Mouse (Mus musculus) liver, embryonic 14.5 days (tissue): ENCODE data around the gene Mbnl1. TPM values are rescaled to one million over a fixed set of nuclear protein-coding genes. Genes with fewer than 3 reads are reported as not detected.

Source experiments
- ATAC-seq: fragments of 200-750 bp; cut with Nextera tagmentation; 2 replicates; pipeline ENCODE4 v1.8.0; 2017; ENCODE audit warnings: moderate number of reproducible peaks, mild to moderate bottlenecking, moderate library complexity; ENCODE audit not compliant: insufficient read depth
- DNase-seq, 3 experiments: peaks; one replicate each; pipeline ENCODE4 v3.0.0-alpha.2; 2012 to 2013; ENCODE audit warnings: low read depth in 3 of 3, low spot score in 3 of 3
- H3K27ac ChIP-seq: fragments of 300-500 bp; sonication (generic); 2 replicates; pipeline ENCODE4 v1.5.1; 2014; ENCODE audit warnings: moderate library complexity, mild to moderate bottlenecking, control low read depth, inconsistent platforms
- H3K27me3 ChIP-seq: fragments of 300-500 bp; sonication (generic); 2 replicates; pipeline ENCODE4 v1.6.1; 2014; ENCODE audit warnings: mild to moderate bottlenecking, low read length, moderate library complexity; ENCODE audit not compliant: control insufficient read depth, insufficient read depth
- H3K36me3 ChIP-seq: fragments of 300-500 bp; sonication (generic); replicated peaks from 2 replicates; pipeline ENCODE4 v1.6.1; 2014; ENCODE audit warnings: low read depth; ENCODE audit not compliant: control insufficient read depth, insufficient read depth
- H3K4me1 ChIP-seq, 2 experiments: fragments of 200-500 bp in 1 of 2; fragments of 300-500 bp in 1 of 2; sonication (generic) in 1 of 2; replicated peaks; 2 replicates each; pipeline ENCODE4 v1.6.1; 2012 to 2014; ENCODE audit warnings: antibody characterized with exemption in 1 of 2, inconsistent platforms in 1 of 2, low read length in 1 of 2; ENCODE audit not compliant: control insufficient read depth in 2 of 2, insufficient read depth in 2 of 2
- H3K4me2 ChIP-seq: fragments of 300-500 bp; sonication (generic); 2 replicates; pipeline ENCODE4 v1.6.1; 2014; ENCODE audit warnings: low read depth, mild to moderate bottlenecking, control low read depth, moderate library complexity
- H3K4me3 ChIP-seq, 2 experiments: fragments of 200-500 bp in 1 of 2; fragments of 300-500 bp in 1 of 2; sonication (generic) in 1 of 2; 2 replicates each; pipeline ENCODE4 v1.5.1; 2012 to 2014; ENCODE audit warnings: low read depth in 2 of 2, low read length in 2 of 2, mild to moderate bottlenecking in 2 of 2, control low read depth in 1 of 2, inconsistent platforms in 1 of 2, moderate library complexity in 1 of 2; ENCODE audit not compliant: insufficient read depth in 1 of 2
- H3K9ac ChIP-seq: fragments of 300-500 bp; sonication (generic); replicated peaks from 2 replicates; pipeline ENCODE4 v1.6.1; 2014; ENCODE audit warnings: mild to moderate bottlenecking, control low read depth, moderate library complexity
- H3K9me3 ChIP-seq: fragments of 300-500 bp; sonication (generic); 2 replicates; pipeline ENCODE4 v1.6.1; 2016; ENCODE audit warnings: low read length, mixed read lengths; ENCODE audit not compliant: control insufficient read depth
- CTCF ChIP-seq: IDR thresholded peaks from 2 replicates; pipeline ENCODE4 v1.5.1; 2016; ENCODE audit warnings: antibody characterized with exemption, low read depth, control low read depth
- EP300 ChIP-seq: IDR thresholded peaks from 2 replicates; pipeline ENCODE4 v1.6.1; 2016; ENCODE audit warnings: antibody characterized with exemption, low read depth
- WGBS: fragments of 180-500 bp; shearing (Covaris S2); extraction: QIAGEN DNeasy Blood & Tissue Kit; methylation state at CpG from one replicate; pipeline ENCODE4 v1.1.7; 2014; ENCODE audit not compliant: insufficient replicate concordance; 5-methylcytosine and 5-hydroxymethylcytosine counted together
- polyA plus RNA-seq, 2 experiments: library from polyadenylated mRNA; depleted of rRNA in 1 of 2; stranded (reverse) in 1 of 2; unstranded in 1 of 2; fragments of >200 nt; fragmentation: Nextera tagmentation in 1 of 2; extraction: Ambion mirVana in 1 of 2; gene quantifications; 2 replicates each; pipeline versions ENCODE4 v1.2.1 to v1.2.3; 2012 to 2014

The Mbnl1 gene
- polyA plus RNA-seq, 2 experiments, result 32.9 to 128 TPM

GRCm38 (mm10) chr3:60576366-60577046 is 103.9 kb downstream of the Mbnl1 start:
- Histone ChIP-seq H3K4me3 (no peak overlapping the region), H3K4me1 (peaks cover 30 to 45% of the 10 kb centered on the region in 2 experiments), H3K27me3 (no peaks in the 10 kb centered on the region), H3K9me3 (no peaks in the 10 kb centered on the region), H3K9ac (no peak overlapping the region), H3K4me2 (no peak overlapping the region), H3K27ac (no peak overlapping the region), H3K36me3 (no peaks in the 10 kb centered on the region)
- WGBS, result 58% methylated on average over 9 of the region's 9 CpGs
- no peak for TF ChIP-seq CTCF
- no peak for TF ChIP-seq EP300
- DNase-seq (no peak), ATAC-seq (no peak)

GRCm38 (mm10) chr3:60579880-60580279 is 107.2 kb downstream of the Mbnl1 start:
- H3K36me3 ChIP-seq, result no peaks in the 10 kb centered on the region

DNA sequence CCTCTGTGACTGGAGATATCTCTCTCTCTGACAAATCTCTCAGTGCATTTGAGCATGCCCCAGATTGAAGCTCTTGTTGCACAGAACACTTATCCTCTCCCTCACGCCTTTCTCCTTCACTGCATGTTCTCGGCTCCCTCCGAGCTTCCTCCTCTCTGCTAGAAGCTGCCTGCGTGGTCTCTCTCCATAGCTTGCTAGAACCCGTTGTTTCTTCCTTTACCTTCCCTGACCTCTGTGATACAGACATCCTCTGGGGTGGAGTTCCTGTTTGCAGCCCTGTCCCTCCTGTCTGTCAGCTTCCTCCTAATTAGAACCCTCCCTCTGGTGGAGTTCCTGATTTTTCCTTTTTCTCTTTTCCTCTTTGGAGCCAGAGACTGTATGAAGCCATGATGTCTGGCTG is 108.1 kb downstream of the Mbnl1 start:
- no peak for ATAC-seq
- Histone ChIP-seq H3K9me3 (no peaks in the 10 kb centered on the region), H3K4me1 (peaks cover 6 to 22% of the 10 kb centered on the region in 2 experiments), H3K9ac (no peak overlapping the region), H3K4me2 (no peak overlapping the region), H3K36me3 (no peaks in the 10 kb centered on the region; the same call in 1 of the 2 replicates), H3K27me3 (no peaks in the 10 kb centered on the region), H3K27ac (no peak overlapping the region), H3K4me3 (no peak overlapping the region)
- DNase-seq, result no peak
- TF ChIP-seq CTCF (no peak), EP300 (no peak)
- WGBS, result 31% methylated on average over 5 of the region's 5 CpGs

More at GRCm38 (mm10) chr3:60579880-60580279, 107.2 kb downstream of the Mbnl1 start:
- Histone ChIP-seq H3K9ac (no peak overlapping the region), H3K4me3 (no peak overlapping the region), H3K27me3 (no peaks in the 10 kb centered on the region), H3K9me3 (no peaks in the 10 kb centered on the region), H3K4me1 (peaks cover 11 to 26% of the 10 kb centered on the region in 2 experiments), H3K4me2 (no peak overlapping the region), H3K27ac (no peak overlapping the region)
- ATAC-seq, result no peak
- TF ChIP-seq CTCF (no peak), EP300 (no peak)
- DNase-seq, result no peak
- 70% methylated on average over 4 of the region's 4 CpGs for WGBS

GRCm38 (mm10) chr3:60582154-60582553 is 109.5 kb downstream of the Mbnl1 start:
- no peak overlapping the region for H3K4me2 ChIP-seq
- no peak overlapping the region for H3K4me3 ChIP-seq
- WGBS, result 55% methylated on average over 3 of the region's 3 CpGs
- TF ChIP-seq EP300 (no peak), CTCF (no peak)
- ATAC-seq (no peak), DNase-seq (no peak)
- H3K27ac ChIP-seq, result no peak overlapping the region
- no peaks in the 10 kb centered on the region for H3K27me3 ChIP-seq
- no peak overlapping the region for H3K9ac ChIP-seq
- H3K9me3 ChIP-seq, result no peaks in the 10 kb centered on the region
- H3K4me1 ChIP-seq, result peaks cover 0 to 14% of the 10 kb centered on the region in 2 experiments; a peak in 3 of 4 replicates
- H3K36me3 ChIP-seq, result no peaks in the 10 kb centered on the region; the same call in 1 of the 2 replicates

DNA sequence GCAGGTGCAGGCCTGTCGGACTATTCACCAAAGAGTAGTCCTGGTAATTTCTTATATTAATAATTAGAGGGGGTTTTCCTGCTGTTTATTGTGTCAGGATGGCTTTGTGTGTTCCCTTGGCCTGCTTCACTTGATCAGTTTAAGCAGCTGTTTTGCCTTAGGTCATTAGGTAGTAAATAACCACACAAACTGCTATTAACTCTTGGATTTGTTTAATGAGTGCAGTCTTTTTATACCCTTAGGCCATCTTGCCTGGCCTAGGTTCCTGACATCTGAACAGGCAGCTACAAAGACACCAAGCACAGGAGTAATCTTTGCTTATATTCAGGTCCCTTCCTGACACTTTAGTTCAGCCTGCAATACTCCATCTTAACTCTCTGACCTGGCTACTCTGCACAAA is 110.0 kb downstream of the Mbnl1 start:
- H3K27me3 ChIP-seq, result no peaks in the 10 kb centered on the region
- WGBS, result 82% methylated on average over 1 of the region's 1 CpGs
- no peak overlapping the region for H3K27ac ChIP-seq
- no peak for ATAC-seq
- no peaks in the 10 kb centered on the region; the same call in 1 of the 2 replicates for H3K36me3 ChIP-seq
- H3K9ac ChIP-seq, result no peak overlapping the region
- DNase-seq, result no peak
- no peaks in the 10 kb centered on the region for H3K9me3 ChIP-seq
- peaks cover 0 to 14% of the 10 kb centered on the region in 2 experiments; a peak in 3 of 4 replicates for H3K4me1 ChIP-seq
- TF ChIP-seq EP300 (no peak), CTCF (no peak)
- H3K4me2 ChIP-seq, result no peak overlapping the region
- no peak overlapping the region for H3K4me3 ChIP-seq
